Mouse (Mus musculus) CD4-positive, CD25-positive, alpha-beta regulatory T cell, adult 2 months (primary cell): ENCODE results near the gene Exoc8.

Source experiments
- DNase-seq: peaks from one replicate; pipeline ENCODE4 v3.0.0-alpha.2; 2012; ENCODE audit warnings: low read depth, low spot score

Gene Exoc8

DNA sequence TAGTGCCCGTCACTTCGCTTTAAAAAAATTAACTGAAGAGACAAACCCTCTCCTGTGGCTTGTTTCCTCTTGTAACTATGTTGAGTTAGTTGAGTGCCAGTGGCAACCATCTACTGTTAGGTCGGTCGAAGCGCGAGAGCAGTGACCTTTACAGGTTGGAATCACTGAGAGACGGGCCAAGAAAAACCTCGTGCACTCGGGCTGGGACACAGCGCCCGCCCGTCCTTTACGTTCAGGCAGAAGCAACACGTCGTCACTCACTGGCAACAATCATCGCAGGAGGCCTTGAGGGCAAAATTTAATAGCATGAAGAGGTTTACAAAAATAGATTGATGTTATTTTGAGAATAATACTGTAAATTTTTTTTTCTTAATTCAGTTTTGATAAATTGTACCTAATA lies 12.4 kb upstream of the Exoc8 start:
- no peak for DNase-seq

DNA sequence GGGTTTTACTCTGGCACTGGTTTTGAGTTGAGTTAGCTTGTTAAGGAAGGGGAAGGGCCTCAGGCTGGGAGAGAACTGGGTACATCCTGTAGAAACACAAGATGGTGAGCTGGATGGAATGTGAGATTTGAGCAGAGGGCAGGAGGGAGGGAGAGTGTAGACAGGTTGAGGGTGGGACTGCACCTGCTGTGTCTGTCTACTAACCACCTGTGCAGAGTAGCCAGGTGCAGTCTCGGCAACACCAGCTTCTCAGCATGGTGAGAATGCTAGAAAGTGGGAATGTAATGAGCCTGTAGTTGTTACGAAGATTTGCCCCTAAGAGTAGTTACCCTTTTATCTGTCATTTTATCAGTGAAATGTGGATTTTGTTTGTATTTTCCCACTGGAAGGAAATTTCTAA lies 8.0 kb upstream of the Exoc8 start:
- no peak for DNase-seq

DNA sequence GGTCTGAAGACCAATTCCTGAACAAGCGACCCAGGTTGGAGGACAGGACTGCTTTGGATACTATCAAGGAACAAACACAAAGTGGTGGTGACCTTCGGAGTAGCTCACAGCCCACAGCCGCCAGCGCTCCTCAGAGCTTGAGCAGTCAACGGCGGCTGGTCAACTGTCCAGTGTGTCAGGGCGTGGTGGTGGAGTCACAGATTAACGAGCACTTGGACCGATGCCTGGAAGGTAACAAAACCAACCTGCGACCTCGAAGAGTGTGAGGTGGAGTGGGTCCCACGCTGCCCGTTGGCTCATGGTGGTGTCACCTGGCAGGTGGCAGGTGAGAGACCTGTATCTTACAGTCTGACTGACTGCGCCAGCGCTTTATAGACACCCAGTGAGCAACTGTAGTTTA lies 5.7 kb upstream of the Exoc8 start:
- DNase-seq, result no peak

DNA sequence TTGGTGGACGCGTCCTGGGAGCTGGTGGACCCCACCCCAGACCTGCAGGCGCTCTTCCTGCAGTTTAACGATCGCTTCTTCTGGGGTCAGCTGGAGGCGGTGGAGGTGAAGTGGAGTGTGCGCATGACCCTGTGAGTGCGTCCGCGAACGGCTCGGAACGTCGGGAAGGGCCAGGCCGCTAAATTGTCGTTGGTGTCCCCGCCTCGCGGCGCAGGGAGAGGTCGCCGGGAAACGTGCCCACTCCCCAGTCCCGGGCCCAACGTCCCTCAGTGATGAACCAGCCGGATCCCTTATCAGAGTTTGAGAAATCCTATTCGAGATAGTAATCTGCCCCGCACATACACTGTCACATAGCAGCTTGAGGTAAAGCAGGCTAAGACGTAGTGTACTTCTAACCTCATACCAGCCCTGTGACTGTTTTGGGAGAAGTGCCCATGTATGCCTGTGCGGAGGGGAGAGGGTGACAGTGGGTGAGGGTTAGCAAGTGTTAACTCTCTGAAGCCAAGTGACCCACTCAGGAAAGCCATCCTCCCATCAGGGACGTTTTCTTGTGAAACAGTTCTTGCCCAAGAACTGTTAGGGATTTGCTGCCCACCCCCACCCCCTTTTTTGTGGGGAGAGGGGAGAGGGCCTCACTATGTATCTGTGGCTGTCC lies 873 bp upstream of the Exoc8 start:
- no peak for DNase-seq

DNA sequence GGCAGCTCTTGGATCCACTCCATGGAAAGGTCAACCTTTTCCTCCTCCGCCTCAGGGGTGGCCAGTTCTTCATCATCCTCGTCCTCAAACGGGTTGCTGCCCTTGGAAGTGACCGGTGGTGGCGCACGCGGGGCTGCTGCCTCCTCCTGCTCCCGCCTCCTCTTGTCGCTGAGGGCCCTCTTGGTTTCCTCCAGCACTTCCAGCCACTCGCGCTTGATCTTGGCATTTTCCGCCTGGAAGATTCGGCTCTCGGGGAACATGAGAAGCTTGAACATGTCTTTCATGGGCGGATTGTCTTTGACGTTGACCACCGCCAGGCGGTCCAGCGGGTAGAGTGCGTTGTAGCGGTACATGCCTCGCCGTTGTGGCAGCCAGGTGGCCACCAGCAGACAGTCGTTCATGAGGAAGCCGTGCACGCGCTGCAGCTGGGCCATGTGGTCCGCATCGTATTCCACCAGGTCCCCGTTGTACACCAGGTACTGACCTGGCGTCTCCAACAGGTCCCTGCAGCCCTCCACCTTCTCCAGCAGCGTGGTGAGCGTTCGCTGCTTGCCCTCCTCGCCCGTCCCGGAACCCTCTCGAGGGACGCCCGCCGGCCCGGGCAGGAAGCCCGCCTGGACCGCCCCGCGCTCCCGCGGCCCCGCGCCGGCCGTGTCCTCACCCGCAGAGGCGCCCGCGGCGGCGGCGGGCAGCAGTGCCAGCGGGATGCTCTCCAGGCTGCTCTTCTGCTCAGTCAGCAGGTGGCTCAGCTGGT lies 696 bp downstream of the Exoc8 start:
- peak; percentile 68 for DNase-seq

DNA sequence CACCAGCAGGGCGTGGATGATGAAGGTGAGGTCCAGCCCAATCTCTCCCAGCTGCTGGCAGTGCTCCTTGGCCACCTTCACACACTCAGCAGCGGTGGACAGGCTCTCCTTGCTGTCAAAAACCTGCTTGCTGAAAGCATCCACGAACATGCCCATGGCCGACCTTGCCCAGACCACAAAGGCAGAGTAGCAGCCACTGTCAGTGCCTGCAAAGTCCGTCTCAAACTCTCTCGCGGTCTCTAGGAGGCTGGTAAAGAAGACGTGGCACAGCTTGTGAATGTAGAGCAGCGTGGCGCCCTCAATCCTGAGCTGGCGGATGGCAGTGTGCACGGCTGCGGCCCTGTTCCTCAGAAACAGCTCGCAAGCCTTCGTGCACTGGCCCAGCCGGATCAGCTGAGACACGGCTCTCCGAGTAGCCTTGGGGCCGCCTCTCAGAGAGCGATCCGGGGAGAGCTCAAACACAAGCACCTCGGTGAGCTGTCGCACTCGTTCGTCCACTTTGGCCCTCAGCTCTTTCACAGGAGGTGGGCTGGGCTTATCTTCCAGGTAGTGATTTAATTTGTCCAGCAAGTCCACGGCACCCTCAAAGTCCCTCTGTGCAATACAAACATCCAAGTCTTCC lies 1.4 kb downstream of the Exoc8 start:
- peak; percentile 3 for DNase-seq

DNA sequence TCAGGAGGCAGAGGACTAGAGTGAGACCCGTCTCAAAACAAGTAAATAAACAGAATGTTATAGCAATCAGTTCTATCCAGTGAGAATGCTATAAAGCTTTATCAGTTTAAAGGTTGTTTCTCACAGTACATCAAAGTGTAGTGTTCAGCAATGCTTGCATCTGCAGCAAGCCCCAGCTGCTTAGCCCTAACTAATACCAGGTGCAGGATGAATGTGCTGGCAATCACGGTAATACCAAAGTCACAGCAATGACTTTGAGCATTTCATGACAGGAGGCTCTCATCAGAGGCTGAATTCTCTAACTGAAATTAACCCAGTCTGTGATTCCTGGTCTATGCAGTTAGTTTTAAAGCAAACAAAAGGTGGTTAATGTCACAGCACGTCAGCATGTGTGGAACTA lies 4.9 kb downstream of the Exoc8 start:
- DNase-seq, result no peak

DNA sequence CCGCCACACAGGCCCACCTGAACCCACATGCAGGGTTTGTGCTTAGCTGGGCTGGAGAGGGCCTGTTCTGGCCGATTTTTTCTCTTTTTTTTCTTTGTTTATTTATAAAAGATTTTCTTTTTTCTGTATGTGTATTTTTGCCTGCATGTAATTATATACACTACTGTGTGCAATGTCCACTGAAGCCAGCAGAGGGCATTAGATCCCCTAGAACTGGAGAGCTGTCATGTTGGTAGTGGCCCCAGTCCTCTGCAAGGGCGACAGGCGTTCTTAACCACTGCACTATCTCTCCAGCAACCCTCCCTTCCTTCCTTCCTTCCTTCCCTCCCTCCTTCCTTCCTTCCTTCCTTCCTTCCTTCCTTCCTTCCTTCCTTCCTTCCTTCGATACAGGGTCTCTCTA lies 9.1 kb downstream of the Exoc8 start:
- peak; percentile 27 for DNase-seq

DNA sequence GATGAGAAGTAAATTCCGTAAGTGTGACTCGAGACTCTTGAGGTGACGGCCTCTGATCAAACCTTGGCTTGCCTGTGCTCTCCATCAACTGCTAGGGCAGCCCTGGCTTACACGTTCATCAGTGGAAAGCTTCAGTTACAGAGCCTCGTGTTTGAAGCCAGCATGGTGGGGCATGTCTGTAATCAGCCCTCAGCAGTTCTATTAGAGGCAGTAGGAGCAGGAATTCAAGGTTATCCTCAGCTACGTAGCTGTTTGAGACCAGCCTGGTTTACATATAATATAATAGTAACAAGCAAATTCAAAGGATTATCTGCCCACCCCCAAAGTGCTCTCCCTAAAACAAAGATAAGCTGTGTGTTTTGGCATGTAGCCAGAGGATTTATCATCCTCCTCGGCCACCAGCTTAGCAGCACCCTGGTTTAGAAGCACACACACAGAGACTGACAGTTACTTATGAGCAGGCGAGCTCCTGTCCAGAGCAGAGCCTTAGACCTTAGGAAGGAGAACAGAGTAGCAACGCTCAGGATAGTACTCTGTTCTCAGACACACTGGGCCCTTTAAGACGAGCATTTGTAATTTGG lies 18.5 kb downstream of the Exoc8 start:
- no peak for DNase-seq

DNA sequence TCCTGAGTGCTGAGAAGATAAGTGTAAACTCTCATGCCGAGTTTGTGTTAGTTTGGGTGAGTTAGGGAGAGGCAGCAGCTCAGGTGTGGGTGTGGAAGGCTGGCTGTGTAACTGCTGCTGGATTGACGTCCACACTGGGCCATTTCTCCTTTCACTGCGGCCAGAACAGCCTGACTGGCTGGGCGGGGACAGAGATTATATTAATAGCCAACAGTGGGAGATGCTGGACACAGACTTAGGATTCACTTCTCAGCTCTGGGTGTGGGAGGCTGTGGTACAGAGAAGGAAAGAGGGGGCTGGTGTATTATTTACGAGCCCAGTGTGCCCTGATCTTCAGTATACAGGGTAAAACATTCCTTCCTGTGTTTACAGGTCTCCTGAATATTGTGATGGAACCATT lies 19.4 kb downstream of the Exoc8 start:
- DNase-seq, result no peak

DNA sequence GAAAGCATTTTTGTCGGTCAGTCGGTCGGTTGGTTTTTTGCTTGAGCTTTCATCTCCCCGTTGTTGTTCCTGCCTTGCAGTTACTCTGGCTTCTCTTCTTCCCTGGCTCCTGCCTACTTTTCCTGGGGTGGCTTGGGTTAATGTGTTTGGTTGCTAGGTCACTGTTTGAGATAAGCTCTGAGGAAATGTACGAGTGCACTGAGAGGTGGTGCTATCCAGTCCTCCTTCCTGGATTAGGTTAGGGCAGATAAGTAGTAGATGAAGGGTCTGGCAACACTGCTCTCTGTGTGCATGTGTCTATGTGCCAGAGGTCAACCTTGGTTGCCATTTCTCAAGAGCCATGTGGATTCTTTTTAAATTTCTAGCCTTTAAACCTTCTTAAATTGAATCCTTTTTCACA lies 24.8 kb downstream of the Exoc8 start:
- no peak for DNase-seq

DNA sequence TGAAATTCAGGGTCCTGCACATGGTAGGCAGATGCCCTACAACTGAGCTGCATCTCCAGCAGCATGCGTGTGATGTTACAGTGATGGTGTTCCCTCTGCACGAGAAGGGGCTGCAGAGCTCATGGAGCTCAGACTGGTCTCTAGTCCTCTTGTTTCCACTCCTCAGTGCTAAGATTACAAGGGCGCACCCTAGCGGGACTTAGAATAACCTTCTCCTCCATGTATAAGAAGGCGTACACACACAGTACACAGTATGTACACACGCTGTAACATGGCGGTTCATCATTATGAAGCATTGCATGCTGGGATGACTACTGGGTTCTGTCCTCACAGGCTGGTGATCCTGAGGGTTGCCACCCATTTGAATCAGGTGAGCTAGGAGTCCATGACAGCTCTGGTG lies 25.4 kb downstream of the Exoc8 start:
- no peak for DNase-seq

DNA sequence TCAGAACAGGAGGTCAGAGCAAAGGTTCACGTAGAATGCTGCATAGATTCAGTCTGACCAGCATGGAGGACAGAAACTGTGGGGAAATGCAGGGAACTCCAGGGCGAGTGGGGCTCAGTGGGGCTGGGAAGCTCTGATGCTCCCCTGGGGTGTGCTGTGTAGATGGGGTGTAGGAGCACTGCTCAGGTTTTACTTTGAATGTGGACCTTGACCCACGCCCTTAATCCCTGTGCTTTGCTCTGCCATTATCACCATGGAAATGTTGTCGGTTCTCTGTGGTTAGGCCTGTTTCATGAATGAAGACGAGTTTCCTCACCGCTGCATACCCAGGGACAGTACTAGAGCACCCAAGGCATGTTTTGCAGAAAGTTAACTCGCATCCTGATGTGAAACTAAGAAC lies 26.0 kb downstream of the Exoc8 start:
- no peak for DNase-seq

DNA sequence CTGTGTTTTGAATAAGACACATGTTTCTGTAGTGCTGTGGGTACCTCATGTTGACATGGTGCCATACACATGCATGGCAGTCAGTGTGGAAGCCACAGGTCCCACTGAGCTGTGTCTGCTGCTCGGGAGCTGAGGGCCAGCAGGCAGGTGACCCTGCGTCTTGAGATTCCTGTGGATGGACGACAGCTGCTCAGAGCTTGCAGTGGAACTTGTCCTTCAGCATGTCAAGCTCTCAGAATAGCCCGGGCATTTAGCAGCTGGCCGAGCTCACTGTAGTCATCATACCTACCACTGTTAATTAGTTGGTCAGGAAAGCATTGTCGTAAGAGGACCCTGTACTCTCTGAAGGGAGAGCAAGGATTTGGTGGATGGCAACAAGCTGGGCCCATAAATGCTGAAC lies 27.8 kb downstream of the Exoc8 start:
- DNase-seq, result no peak

DNA sequence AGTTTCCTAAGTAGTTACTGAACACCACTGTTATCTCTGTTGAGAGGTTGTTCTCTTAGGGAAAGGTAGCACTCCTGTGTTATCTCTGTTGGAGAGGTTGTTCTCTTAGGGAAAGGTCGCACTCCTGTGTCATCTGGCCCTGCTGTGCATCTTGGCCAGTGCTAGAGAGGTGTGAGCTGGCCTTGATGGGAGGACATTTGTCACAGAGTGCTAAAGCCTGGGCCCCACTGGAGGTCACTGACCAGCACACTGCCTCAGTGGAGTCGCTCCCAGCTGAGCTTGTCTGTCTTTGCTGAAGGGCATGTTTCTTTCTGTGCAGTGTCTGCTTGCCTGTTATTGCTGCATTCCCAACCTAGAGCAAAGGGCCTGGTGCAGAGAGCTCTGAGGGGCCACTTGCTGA lies 30.4 kb downstream of the Exoc8 start:
- DNase-seq, result no peak

DNA sequence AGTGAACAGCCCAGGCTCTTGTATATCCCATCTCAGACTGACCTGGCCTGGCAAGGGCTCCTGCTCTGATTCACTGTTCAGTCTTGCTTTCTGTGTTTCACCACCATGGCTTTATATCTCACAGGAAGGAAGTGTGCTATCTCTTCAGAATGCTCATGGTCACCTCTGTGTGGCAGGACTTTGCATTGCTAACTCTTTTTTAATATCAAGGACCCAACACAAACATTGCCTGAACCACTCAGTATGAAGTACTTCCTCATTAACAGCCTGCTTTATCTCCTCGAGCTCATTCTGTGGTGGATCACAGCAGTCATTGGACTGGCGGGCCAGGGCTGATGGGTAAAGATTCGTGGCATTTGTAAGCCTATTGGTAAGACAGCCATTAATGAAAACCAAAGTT lies 30.8 kb downstream of the Exoc8 start:
- no peak for DNase-seq

DNA sequence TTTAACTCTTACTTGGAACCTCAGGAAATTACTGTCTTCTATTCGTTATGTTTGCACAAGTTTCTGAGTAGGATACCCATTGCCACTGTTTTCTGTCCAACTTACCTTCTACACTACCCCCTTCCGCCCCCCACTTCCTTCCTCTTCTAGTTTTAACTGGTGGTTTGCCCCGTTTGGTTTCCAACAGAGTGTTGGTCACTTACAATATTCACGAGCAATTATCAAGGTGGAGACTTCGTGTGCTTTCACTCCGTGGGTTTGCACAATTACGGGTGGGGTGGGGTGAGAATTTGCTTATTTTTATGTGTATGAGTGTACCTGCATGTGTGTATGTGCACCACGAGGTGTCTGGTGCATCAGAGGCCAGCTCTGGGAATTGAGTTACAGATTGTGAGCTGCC lies 33.8 kb downstream of the Exoc8 start:
- peak; percentile 26 for DNase-seq

DNA sequence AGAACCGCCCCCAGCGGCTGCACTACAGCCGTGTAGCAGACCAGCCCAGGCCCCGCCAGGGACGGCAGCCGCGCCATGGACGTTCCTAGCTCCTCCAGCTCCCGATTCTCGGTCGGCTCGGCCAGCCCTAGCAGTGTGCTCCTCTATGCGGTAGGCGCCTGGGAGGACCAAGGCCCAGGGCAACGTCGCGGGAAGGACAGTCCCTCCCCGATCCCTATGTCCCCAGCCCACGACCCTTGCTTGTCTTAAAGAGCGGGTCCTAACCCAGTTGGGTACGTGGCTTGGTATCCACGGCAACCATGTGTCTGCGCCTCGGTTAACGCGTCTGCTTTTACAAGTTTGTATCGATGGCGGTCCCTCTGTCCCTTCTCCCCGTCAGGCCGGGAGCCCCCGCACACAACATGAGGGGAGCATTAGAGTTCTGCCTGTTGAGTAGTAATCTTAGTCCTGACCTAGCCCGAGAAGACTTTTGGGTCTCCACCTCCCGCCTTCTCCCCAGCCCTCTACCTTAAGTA lies 34.3 kb downstream of the Exoc8 start:
- DNase-seq, result no peak

DNA sequence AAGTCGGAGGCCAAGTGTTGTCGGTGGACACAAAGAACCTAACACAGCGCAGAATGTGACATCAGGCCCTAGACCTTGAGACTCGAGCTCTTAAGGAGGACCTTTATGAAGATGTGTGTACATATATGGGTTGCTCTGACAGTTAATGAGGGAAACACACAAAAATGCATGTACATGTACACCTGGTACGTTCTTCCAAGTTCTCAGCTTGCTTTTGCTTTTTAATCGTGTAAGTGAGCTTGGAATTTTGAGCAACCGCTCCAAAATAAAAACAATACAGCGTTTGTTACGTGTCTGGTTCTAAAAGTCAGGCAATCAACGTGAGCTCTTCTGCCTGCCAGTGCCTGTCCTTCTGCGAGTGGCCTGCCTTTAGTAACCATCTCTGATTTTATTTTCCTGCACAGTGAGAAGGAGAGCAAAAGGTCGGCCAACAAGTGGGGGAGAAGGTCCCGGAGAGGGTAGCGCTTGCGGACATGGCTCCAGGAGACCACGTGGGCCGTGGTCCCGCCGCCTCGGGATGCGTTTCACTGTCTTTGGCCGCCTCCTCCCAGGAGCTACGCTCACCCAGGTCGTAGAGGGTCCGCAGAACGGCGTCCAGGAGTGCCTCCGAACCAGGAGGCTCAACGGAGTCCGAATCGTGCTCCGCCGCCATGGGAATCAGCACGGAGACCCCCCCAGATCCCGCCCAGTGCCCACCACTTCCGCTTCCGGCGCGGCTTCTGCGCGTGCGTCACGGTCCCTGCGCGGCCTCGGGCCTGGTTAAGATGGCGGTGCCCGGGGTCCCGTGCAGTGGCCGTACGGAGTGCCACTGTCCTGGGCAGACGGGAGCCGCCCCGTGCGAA lies 35.0 kb downstream of the Exoc8 start, which contains the start of the genes Gnpat and 2810004N23Rik:
Gene Gnpat, plus strand, starts transcription at position 713 of the 842 bp plus-strand sequence.
Gene 2810004N23Rik, minus strand, starts transcription at position 800 of the 842 bp plus-strand sequence.
- DNase-seq, result peak; percentile 94

DNA sequence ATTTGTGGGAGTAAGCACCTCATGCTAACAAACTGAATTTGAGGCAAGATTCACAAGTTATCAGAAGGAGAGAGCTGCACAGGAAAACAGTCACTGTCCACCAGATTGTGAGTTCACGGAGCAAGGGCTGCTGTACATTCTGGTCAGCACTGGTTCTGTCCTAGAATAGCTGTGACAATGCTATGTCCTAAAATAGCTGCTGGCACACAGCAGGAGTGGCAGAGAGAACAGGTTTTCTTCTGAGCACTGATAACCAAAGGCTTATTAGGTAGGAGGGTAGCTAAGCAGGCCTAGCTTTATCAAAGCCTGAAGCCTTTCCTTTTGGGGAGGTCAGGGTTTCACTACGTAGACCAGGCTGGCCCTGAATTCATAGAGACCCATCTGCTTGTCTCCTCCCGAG lies 37.3 kb downstream of the Exoc8 start:
- DNase-seq, result no peak

DNA sequence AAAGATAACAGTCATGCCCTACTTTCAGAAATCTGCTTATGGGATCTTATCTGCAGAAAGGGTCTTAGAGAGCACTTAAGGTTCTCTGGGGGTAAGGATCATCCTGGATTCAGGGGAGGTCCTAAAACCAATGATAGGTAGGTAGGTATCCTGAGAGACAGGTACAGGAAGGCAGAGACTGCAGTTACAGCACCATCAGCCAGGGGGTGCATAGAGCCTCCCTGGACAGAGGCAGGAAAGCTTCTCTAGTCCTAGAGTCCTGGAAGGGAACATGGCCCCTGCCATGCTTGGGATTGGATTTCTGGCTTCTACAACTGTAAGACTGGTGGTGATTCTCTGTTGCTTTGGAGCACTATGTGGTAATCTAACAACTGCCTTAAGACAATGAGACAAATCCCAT lies 38.0 kb downstream of the Exoc8 start:
- DNase-seq, result peak; percentile 67
